Mouse (Mus musculus) liver, postnatal 0 days (tissue): ENCODE data around the gene Hist1h4j. TPM values are rescaled to one million over a fixed set of nuclear protein-coding genes. Genes with fewer than 3 reads are reported as not detected.
"Not testable (repeated sequence)": the region's sequence is repeated elsewhere in the genome, so short reads cannot be mapped to it uniquely, and the experiment has no call there.

Experiments used
- ATAC-seq: fragments of 200-750 bp; cut with Nextera tagmentation; 2 replicates; pipeline ENCODE4 v1.8.0; 2017; ENCODE audit warnings: mild to moderate bottlenecking, moderate library complexity
- DNase-seq: peaks from one replicate; pipeline ENCODE4 v3.0.0-alpha.2; 2016
- H3K27ac ChIP-seq: fragments of 300-500 bp; sonication (generic); 2 replicates; pipeline ENCODE4 v1.5.1; 2014; ENCODE audit warnings: antibody characterized with exemption, moderate library complexity, mild to moderate bottlenecking, low read depth
- H3K27me3 ChIP-seq: fragments of 300-500 bp; sonication (generic); 2 replicates; pipeline ENCODE4 v1.6.1; 2014; ENCODE audit warnings: low read length, control low read depth, mixed read lengths; ENCODE audit not compliant: insufficient read depth
- H3K36me3 ChIP-seq: fragments of 300-500 bp; sonication (generic); replicated peaks from 2 replicates; pipeline ENCODE4 v1.6.1; 2014; ENCODE audit warnings: mild to moderate bottlenecking, control low read depth, low read length, moderate library complexity, mixed read lengths; ENCODE audit not compliant: insufficient read depth
- H3K4me1 ChIP-seq: fragments of 300-500 bp; sonication (generic); 2 replicates; pipeline ENCODE4 v1.6.1; 2014; ENCODE audit warnings: antibody characterized with exemption, mild to moderate bottlenecking, control low read depth; ENCODE audit not compliant: insufficient read depth
- H3K4me2 ChIP-seq: fragments of 300-500 bp; sonication (generic); 2 replicates; pipeline ENCODE4 v1.6.1; 2014; ENCODE audit warnings: low read depth, mild to moderate bottlenecking, low read length, moderate library complexity, mixed read lengths
- H3K4me3 ChIP-seq: fragments of 300-500 bp; sonication (generic); 2 replicates; pipeline ENCODE4 v1.5.1; 2014; ENCODE audit warnings: low read depth, low read length
- H3K9ac ChIP-seq: fragments of 300-500 bp; sonication (generic); replicated peaks from 2 replicates; pipeline ENCODE4 v1.6.1; 2014; ENCODE audit warnings: mild to moderate bottlenecking, moderate library complexity
- H3K9me3 ChIP-seq: fragments of 300-500 bp; sonication (generic); 2 replicates; pipeline ENCODE4 v1.6.1; 2016; ENCODE audit warnings: mild to moderate bottlenecking, control low read depth, low read length, mixed read lengths
- CTCF ChIP-seq: sonication (generic); IDR thresholded peaks from 2 replicates; pipeline ENCODE4 v1.5.1; 2016; ENCODE audit warnings: antibody characterized with exemption, low read depth
- EP300 ChIP-seq: IDR thresholded peaks from 2 replicates; pipeline ENCODE4 v1.6.1; 2016; ENCODE audit warnings: antibody characterized with exemption, low read depth, mild to moderate bottlenecking
- WGBS: fragments of 180-500 bp; shearing (Covaris S2); extraction: QIAGEN DNeasy Blood & Tissue Kit; methylation state at CpG from one replicate; pipeline ENCODE4 v1.1.7; 2014; ENCODE audit not compliant: insufficient replicate concordance; 5-methylcytosine and 5-hydroxymethylcytosine counted together
- polyA plus RNA-seq: library from polyadenylated mRNA; unstranded; fragments of >200 nt; fragmentation: Nextera tagmentation; extraction: Ambion mirVana; gene quantifications from 2 replicates; pipeline ENCODE4 v1.2.1, GENCODE M21; 2015

Gene Hist1h4j
- polyA plus RNA-seq, 1 experiment from 2014 or later, result 0.32 TPM

DNA sequence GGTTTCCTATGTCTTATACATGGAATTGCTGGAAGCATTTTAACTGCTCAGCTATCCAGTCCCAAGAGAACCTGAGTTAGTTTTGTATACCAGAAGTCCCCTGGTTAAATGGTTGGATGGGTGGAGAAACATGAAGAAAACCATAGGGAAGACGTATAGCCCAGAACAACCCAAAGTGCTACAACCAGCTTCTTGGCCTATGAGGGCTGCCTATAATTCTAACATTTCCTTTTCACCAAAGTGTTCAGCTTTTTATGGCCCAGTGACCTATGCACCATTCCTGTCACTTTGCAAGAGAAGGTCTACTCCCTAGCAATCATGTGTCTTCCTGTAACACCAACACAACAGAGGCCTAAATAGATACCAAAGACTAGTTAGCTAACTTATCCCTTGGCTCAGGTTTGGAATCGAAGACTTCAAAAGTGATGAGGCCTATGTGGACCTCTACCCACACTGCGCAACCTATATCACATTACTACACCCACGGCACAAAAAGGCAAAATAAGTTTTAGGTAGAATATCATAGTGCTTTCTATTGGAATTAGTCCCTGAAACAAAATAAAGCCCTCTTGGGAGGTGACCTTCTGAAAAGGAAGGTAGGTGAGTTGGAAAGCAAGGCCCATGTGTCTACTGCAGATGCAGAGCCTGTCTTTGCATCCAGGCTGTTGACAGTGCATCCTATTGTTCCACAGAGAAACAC lies 16.3 kb upstream of the Hist1h4j start:
- 68% methylated on average over 4 of the region's 4 CpGs for WGBS
- TF ChIP-seq CTCF (no peak), EP300 (no peak)
- Histone ChIP-seq H3K27me3 (no peaks in the 10 kb centered on the region), H3K4me3 (peak overlapping the region; percentile 45), H3K9ac (peak overlapping the region; percentile 79), H3K9me3 (no peaks in the 10 kb centered on the region), H3K4me1 (peaks cover 18% of the 10 kb centered on the region), H3K4me2 (peak overlapping the region; percentile 73), H3K27ac (peak overlapping the region; percentile 93), H3K36me3 (no peaks in the 10 kb centered on the region)
- ATAC-seq, result no peak
- DNase-seq, result no peak

DNA sequence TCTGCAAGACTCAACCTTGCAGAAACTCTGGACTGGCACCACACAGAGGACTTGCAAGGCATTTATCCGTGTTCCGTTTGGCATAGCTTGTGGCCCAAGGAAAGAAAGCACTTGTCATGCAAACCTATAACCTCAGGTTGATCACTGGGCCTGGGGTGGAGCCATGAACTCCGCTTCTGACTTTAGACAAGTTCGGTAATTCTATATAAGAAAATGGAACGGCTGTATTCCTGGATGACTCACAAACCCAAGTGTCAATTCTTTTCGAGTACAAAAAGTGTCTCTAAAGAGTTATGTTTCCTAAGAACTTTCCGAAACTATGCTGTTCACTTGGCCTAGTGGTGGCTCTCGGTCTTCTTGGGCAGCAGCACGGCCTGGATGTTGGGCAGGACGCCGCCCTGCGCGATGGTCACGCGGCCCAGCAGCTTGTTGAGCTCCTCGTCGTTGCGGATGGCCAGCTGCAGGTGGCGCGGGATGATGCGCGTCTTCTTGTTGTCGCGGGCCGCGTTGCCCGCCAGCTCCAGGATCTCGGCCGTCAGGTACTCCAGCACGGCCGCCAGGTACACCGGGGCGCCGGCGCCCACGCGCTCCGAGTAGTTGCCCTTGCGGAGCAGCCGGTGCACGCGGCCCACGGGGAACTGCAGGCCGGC lies 13.6 kb upstream of the Hist1h4j start:
- not testable (repeated sequence) for H3K36me3 ChIP-seq, H3K27me3 ChIP-seq, H3K9me3 ChIP-seq
- DNase-seq, result peak; percentile 38
- Histone ChIP-seq H3K4me1 (peaks cover 11% of the 10 kb centered on the region), H3K9ac (peak overlapping the region; percentile 56), H3K4me3 (peak overlapping the region; percentile 43), H3K27ac (peak overlapping the region; percentile 93), H3K4me2 (peak overlapping the region; percentile 63)
- ATAC-seq, result peak; percentile 40
- 2% methylated on average over 19 of the region's 44 CpGs for WGBS
- TF ChIP-seq CTCF, result 0 out of 2 replicates have a peak, but pooled peaks have one; percentile 20

DNA sequence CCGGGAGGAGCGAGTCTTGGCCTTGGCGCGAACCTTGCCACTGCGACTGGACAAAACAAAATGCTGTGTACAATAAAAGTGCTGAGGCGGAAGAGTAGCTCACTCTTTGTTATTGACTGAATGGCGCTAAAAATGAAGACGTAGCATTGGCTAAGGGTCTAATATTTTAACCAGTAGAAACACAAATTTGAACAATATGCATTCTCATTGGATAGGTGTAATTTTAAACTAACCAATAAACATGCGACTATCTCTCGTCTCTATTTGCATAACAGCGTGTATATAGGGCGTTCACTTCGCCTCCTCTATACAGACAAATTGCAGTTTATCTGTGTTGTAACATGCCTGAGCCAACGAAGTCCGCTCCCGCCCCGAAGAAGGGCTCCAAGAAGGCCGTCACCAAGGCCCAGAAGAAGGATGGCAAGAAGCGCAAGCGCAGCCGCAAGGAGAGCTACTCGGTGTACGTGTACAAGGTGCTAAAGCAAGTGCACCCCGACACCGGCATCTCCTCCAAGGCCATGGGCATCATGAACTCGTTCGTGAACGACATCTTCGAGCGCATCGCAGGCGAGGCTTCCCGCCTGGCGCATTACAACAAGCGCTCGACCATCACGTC lies 13.0 kb upstream of the Hist1h4j start, which contains the start of gene Hist1h2bm:
TSS of gene Hist1h2bm (plus strand) at position 288 of the 616 bp plus-strand sequence.
- Histone ChIP-seq H3K9ac (peak within 1 kb of the TSS; percentile 64), H3K4me2 (peak within 1 kb of the TSS; percentile 63), H3K27ac (peak within 1 kb of the TSS; percentile 93), H3K4me1 (peaks cover 10% of the 10 kb centered on the region), H3K4me3 (peak within 1 kb of the TSS; percentile 43)
- WGBS, result under 1% methylated on average over 35 of the region's 37 CpGs
- not testable (repeated sequence) for H3K9me3 ChIP-seq, H3K27me3 ChIP-seq, H3K36me3 ChIP-seq
- peak; percentile 91 for ATAC-seq
- peak; percentile 78 for DNase-seq

DNA sequence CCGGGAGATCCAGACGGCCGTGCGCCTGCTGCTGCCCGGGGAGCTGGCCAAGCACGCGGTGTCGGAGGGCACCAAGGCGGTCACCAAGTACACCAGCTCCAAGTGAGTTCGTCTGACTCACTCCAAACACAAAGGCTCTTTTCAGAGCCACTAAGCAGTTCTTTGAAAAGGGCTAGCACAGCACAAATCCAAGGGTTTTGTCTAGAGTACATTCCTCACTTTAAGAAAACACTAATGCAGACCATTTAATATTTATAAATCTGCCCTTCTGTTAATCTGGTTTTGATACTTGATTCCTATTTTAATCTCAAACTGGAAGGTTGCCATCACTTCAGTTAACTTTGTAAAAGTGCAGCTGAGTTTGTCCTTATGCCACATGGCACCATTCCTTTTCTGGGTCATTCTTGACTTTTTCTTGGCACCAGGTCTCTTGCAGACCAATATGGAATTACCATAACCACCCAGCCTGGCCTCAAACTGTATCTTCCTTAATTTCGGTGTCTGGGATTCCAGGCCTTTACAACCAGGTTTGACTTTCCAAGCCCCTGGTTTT lies 12.4 kb upstream of the Hist1h4j start:
- H3K27me3 ChIP-seq, result no peaks in the 10 kb centered on the region
- TF ChIP-seq CTCF (no peak), EP300 (peak; percentile 9)
- WGBS, result 2% methylated on average over 11 of the region's 11 CpGs
- H3K9ac ChIP-seq, result peak overlapping the region; percentile 64
- DNase-seq (no peak), ATAC-seq (peak; percentile 12)
- H3K27ac ChIP-seq, result peak overlapping the region; percentile 93
- H3K4me1 ChIP-seq, result peaks cover 8% of the 10 kb centered on the region
- no peaks in the 10 kb centered on the region for H3K9me3 ChIP-seq
- peak overlapping the region; percentile 63 for H3K4me2 ChIP-seq
- H3K4me3 ChIP-seq, result peak overlapping the region; percentile 43
- H3K36me3 ChIP-seq, result no peaks in the 10 kb centered on the region

DNA sequence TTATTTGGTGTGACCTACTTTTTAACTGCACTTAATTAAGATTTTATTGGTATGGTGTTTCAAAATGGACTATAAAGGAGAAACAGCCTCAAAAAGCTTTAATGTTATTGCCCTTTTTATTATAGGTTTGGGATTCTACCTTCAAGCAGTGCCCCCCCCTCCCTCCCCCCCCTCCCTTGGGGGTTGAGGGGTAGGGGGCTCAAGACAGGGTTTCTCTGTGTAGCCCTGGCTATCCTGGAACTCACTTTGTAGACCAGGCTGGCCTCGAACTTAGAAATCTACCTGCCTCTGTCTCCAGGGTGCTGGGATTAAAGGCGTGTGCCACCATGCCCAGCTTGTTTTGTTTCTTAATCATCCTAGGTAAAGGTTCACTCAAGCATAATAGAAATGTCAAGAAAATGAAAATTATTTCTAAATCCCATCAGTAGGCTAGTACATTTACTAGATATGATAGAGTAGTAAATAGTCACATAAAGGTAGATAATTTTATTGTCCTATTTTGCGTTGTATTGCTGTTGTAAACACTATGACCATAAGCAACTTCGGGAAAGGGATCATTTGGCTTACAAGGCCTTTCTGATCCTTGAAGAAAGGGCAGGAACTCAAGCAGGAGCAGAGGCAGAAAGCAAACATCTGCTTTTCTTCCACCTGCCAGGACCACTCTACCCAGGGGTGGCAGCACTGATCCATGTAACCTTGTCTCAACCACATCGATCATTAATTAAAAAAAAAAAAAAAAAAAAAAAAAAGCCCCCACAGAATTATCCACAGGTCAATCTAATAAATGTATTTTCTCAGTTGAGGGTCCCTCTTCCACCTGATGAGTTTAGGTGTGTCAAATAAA lies 11.6 kb upstream of the Hist1h4j start:
- Histone ChIP-seq H3K4me3 (peak overlapping the region; percentile 43), H3K27me3 (no peaks in the 10 kb centered on the region), H3K4me2 (peak overlapping the region; percentile 63), H3K9ac (peak overlapping the region; percentile 64), H3K4me1 (peaks cover 4% of the 10 kb centered on the region), H3K27ac (peak overlapping the region; percentile 93), H3K36me3 (no peaks in the 10 kb centered on the region), H3K9me3 (no peaks in the 10 kb centered on the region)
- DNase-seq (no peak), ATAC-seq (no peak)
- WGBS, result 41% methylated on average over 5 of the region's 5 CpGs
- TF ChIP-seq CTCF (peak; percentile 36), EP300 (no peak)
